Mouse (Mus musculus) left cerebral cortex, adult 18-20 months (tissue): ENCODE data around the gene Dna2. TPM values are rescaled to one million over a fixed set of nuclear protein-coding genes. Genes with fewer than 3 reads are reported as not detected.

Experiments used
- DNase-seq, 2 experiments: peaks; one replicate each; pipeline ENCODE4 v3.0.0; 2021 to 2022; ENCODE audit warnings: low spot score in 2 of 2, mixed read lengths in 1 of 2
- total RNA-seq, 2 experiments: library from RNA; stranded (reverse); gene quantifications; 2 replicates each; pipeline ENCODE4 v1.2.3; 2021

Dna2 gene
- total RNA-seq, 2 experiments from 2014 or later, result 0.98 to 1.2 TPM

- peak; percentile 88 to 92 for DNase-seq
Observed at GRCm38 (mm10) chr10:62980039-62980954, 33.5 kb downstream of the Dna2 start, which contains the start of gene Rufy2. Gene Rufy2, plus strand, starts transcription at chr10:62980223.

GRCm38 (mm10) chr10:62984072-62984471 is 37.2 kb downstream of the Dna2 start:
- no peak for DNase-seq

- DNase-seq, result no peak
Observed at GRCm38 (mm10) chr10:62984495-62984894, 37.7 kb downstream of the Dna2 start.

GRCm38 (mm10) chr10:62987341-62987740 is 40.5 kb downstream of the Dna2 start:
- DNase-seq, result no peak

GRCm38 (mm10) chr10:62990636-62991035 is 43.8 kb downstream of the Dna2 start:
- no peak for DNase-seq

- no peak for DNase-seq
Observed at GRCm38 (mm10) chr10:62993991-62994390, 47.2 kb downstream of the Dna2 start.

- DNase-seq, result peak in 1 of 2 experiments; percentile 10
Observed at GRCm38 (mm10) chr10:63000584-63000983, 53.8 kb downstream of the Dna2 start.

GRCm38 (mm10) chr10:63003252-63003651 is 56.4 kb downstream of the Dna2 start:
- DNase-seq, result no peak

- DNase-seq, result no peak
Observed at GRCm38 (mm10) chr10:63004556-63004955, 57.7 kb downstream of the Dna2 start.

GRCm38 (mm10) chr10:63008193-63008592 is 61.4 kb downstream of the Dna2 start:
- no peak for DNase-seq

- no peak for DNase-seq
Observed at GRCm38 (mm10) chr10:63010268-63010667, 63.4 kb downstream of the Dna2 start.

GRCm38 (mm10) chr10:63011556-63011955 is 64.7 kb downstream of the Dna2 start:
- DNase-seq, result no peak

- no peak for DNase-seq
Observed at GRCm38 (mm10) chr10:63013476-63013875, 66.7 kb downstream of the Dna2 start.

GRCm38 (mm10) chr10:63014168-63014567 is 67.3 kb downstream of the Dna2 start:
- DNase-seq, result no peak

- DNase-seq, result no peak
Observed at GRCm38 (mm10) chr10:63019304-63019703, 72.5 kb downstream of the Dna2 start.

GRCm38 (mm10) chr10:63021702-63022101 is 74.9 kb downstream of the Dna2 start:
- DNase-seq, result no peak

- DNase-seq, result no peak
Observed at GRCm38 (mm10) chr10:63022541-63023120, 75.8 kb downstream of the Dna2 start.

- peak; percentile 58 to 68 for DNase-seq
Observed at GRCm38 (mm10) chr10:63023121-63023748, 76.4 kb downstream of the Dna2 start.
